Mouse (Mus musculus) forebrain, postnatal 0 days (tissue): ENCODE results near the gene Krr1. TPM values are rescaled to one million over a fixed set of nuclear protein-coding genes. Genes with fewer than 3 reads are reported as not detected.
"Not testable (repeated sequence)": the region's sequence is repeated elsewhere in the genome, so short reads cannot be mapped to it uniquely, and the experiment has no call there.

Source experiments
- ATAC-seq: fragments of 200-750 bp; cut with Nextera tagmentation; 2 replicates; pipeline ENCODE4 v1.8.0; 2017; ENCODE audit warnings: mild to moderate bottlenecking, moderate library complexity
- DNase-seq: peaks from one replicate; pipeline ENCODE4 v3.0.0-alpha.2; 2015
- H3K27ac ChIP-seq: fragments of 300-500 bp; sonication (generic); 2 replicates; pipeline ENCODE4 v1.5.1; 2014; ENCODE audit warnings: low read depth, mild to moderate bottlenecking, antibody characterized with exemption, low read length, moderate library complexity, mixed read lengths
- H3K27me3 ChIP-seq: fragments of 300-500 bp; sonication (generic); 2 replicates; pipeline ENCODE4 v1.6.1; 2014; ENCODE audit warnings: mild to moderate bottlenecking, low read length, mixed read lengths; ENCODE audit not compliant: insufficient read depth
- H3K36me3 ChIP-seq: fragments of 300-500 bp; sonication (generic); 2 replicates; pipeline ENCODE4 v1.6.1; 2014; ENCODE audit warnings: mild to moderate bottlenecking, moderate library complexity; ENCODE audit not compliant: insufficient read depth
- H3K4me1 ChIP-seq: fragments of 300-500 bp; sonication (generic); 2 replicates; pipeline ENCODE4 v1.6.1; 2014; ENCODE audit warnings: antibody characterized with exemption; ENCODE audit not compliant: insufficient read depth
- H3K4me2 ChIP-seq: fragments of 300-500 bp; sonication (generic); 2 replicates; pipeline ENCODE4 v1.6.1; 2014; ENCODE audit warnings: low read depth, mild to moderate bottlenecking, moderate library complexity
- H3K4me3 ChIP-seq: fragments of 300-500 bp; sonication (generic); 2 replicates; pipeline ENCODE4 v1.5.1; 2014; ENCODE audit warnings: low read depth, low read length, mixed read lengths
- H3K9ac ChIP-seq: fragments of 300-500 bp; sonication (generic); 2 replicates; pipeline ENCODE4 v1.6.1; 2014; ENCODE audit warnings: mild to moderate bottlenecking
- H3K9me3 ChIP-seq: fragments of 300-500 bp; sonication (generic); 2 replicates; pipeline ENCODE4 v1.6.1; 2016; ENCODE audit warnings: low read length
- CTCF ChIP-seq: sonication (generic); IDR thresholded peaks from 2 replicates; pipeline ENCODE4 v1.5.1; 2016; ENCODE audit warnings: antibody characterized with exemption, control low read depth, low read depth
- WGBS: fragments of 180-500 bp; shearing (Covaris S2); extraction: QIAGEN DNeasy Blood & Tissue Kit; methylation state at CpG from one replicate; pipeline ENCODE4 v1.1.7; 2014; 5-methylcytosine and 5-hydroxymethylcytosine counted together
- polyA plus RNA-seq: library from polyadenylated mRNA; unstranded; fragments of >200 nt; fragmentation: Nextera tagmentation; extraction: Ambion mirVana; gene quantifications from 2 replicates; pipeline ENCODE4 v1.2.1, GENCODE M21; 2015
- total RNA-seq: library from RNA; depleted of rRNA; stranded (reverse); fragments of >200 nt; gene quantifications from 2 replicates; pipeline ENCODE4 v1.2.3, GENCODE M21; 2014

The Krr1 gene
- total and polyA plus RNA-seq, 2 experiments from 2014 or later: 30.8 to 38.2 TPM

DNA sequence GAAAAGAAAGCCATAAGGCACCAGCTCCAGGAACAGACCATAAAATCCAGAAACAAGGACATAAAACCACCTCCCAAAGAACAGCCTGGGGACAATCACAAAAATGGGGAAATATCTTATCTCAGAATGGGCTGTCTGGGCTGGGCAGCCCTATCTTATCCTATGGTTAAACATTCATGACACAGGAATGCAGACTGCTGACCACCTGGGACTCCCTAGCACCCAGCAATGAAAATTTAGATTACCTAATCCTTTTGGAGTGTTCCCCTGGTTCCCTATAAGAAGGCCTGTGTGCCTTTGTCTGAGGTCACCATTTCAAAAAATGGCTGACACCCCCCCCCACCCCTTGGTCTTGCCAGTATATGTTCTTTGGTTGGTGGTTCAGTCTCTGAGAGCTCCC is 25.2 kb downstream of the Krr1 start:
- ATAC-seq: no peak
- Histone ChIP-seq H3K4me1 (no peaks in the 10 kb centered on the region), H3K4me3 (no peak overlapping the region), H3K36me3 (no peaks in the 10 kb centered on the region), H3K9me3 (no peaks in the 10 kb centered on the region), H3K4me2 (no peak overlapping the region), H3K27ac (no peak overlapping the region), H3K9ac (no peak overlapping the region), H3K27me3 (no peaks in the 10 kb centered on the region)
- TF ChIP-seq CTCF: no peak
- no peak for DNase-seq

- no peak for ATAC-seq
- no peaks in the 10 kb centered on the region for H3K9me3 ChIP-seq
- H3K27ac ChIP-seq: no peak overlapping the region
- TF ChIP-seq CTCF: no peak
- H3K4me3 ChIP-seq: no peak overlapping the region
- H3K36me3 ChIP-seq: no peaks in the 10 kb centered on the region
- DNase-seq: no peak
- H3K27me3 ChIP-seq: no peaks in the 10 kb centered on the region
- no peaks in the 10 kb centered on the region for H3K4me1 ChIP-seq
- H3K9ac ChIP-seq: no peak overlapping the region
- H3K4me2 ChIP-seq: no peak overlapping the region
- WGBS: 54% methylated on average over 3 of the region's 3 CpGs
Observed at GRCm38 (mm10) chr10:111999765-112000164, 27.3 kb downstream of the Krr1 start.

- Histone ChIP-seq H3K27ac (no peak overlapping the region), H3K9ac (no peak overlapping the region), H3K9me3 (no peaks in the 10 kb centered on the region), H3K27me3 (no peaks in the 10 kb centered on the region), H3K4me1 (no peaks in the 10 kb centered on the region), H3K4me2 (no peak overlapping the region), H3K36me3 (no peaks in the 10 kb centered on the region), H3K4me3 (no peak overlapping the region)
- 86% methylated on average over 5 of the region's 5 CpGs for WGBS
- no peak for TF ChIP-seq CTCF
- no peak for DNase-seq
- no peak for ATAC-seq
Observed at GRCm38 (mm10) chr10:112000568-112000967, 28.1 kb downstream of the Krr1 start.

DNA sequence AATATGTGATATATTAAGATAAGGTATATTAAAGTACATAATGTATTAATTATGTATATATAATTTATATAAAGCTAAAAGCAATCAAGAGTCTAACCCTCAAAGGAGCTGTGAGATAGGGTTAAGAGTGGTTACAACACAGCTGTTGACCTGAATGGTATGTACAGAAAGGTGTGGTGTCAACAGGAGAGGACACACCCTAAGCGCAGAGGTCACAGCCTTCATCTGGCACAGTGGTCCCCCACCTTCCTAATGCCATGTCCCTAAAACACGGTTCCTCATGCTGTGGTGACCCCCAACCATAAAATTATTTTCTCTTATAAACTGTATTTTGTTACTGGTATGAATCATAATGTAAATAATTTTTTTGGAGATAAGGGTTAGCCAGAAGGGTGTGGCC is 28.9 kb downstream of the Krr1 start:
- ATAC-seq (no peak), DNase-seq (no peak)
- no peak overlapping the region for H3K4me3 ChIP-seq
- H3K36me3 ChIP-seq: no peaks in the 10 kb centered on the region
- H3K4me2 ChIP-seq: no peak overlapping the region
- 95% methylated on average over 2 of the region's 2 CpGs for WGBS
- no peaks in the 10 kb centered on the region for H3K9me3 ChIP-seq
- no peaks in the 10 kb centered on the region for H3K4me1 ChIP-seq
- no peaks in the 10 kb centered on the region for H3K27me3 ChIP-seq
- no peak overlapping the region for H3K9ac ChIP-seq
- H3K27ac ChIP-seq: no peak overlapping the region
- TF ChIP-seq CTCF: no peak

DNA sequence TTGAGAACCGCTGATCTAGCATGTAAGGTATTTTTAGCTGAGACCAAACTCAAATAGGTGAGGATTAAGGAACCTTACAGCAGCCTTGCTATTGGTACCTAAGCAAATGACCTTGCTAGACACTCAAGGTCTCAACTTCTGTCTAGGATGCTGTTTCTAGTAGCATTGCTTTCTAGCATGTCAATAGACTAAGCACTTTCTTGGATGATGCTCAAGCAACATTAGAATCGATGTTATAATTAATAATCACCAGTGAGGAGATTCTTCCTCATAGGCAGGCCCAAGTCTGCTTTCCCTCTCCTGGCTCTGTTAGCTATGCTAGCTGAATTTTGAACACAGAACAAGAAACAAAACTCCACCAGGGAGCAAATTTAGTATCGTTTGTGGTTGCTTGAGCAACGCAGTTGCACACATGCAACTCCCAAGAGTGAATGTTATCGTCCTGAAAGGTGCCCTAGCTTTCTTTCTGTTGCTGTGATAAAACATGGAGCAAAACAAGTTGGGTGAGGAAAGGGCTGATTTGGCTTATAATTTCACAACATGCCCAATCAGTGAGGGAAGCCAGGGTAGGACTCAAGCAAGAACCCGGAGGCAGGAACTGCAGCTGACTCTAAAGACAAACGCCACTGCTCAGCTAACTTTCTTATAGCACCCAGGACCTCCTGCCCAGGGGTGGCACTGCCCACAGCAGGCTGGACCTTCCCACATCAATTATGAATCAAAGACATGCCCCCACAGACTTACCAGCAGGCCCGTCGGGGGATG is 29.5 kb downstream of the Krr1 start:
- no peak for TF ChIP-seq CTCF
- Histone ChIP-seq H3K4me3 (no peak overlapping the region), H3K9ac (no peak overlapping the region), H3K27me3 (no peaks in the 10 kb centered on the region), H3K36me3 (no peaks in the 10 kb centered on the region), H3K9me3 (no peaks in the 10 kb centered on the region), H3K27ac (no peak overlapping the region), H3K4me2 (no peak overlapping the region), H3K4me1 (no peaks in the 10 kb centered on the region)
- ATAC-seq (no peak), DNase-seq (no peak)
- 93% methylated on average over 9 of the region's 9 CpGs for WGBS

- H3K27me3 ChIP-seq: no peaks in the 10 kb centered on the region
- 77% methylated on average over 9 of the region's 9 CpGs for WGBS
- H3K36me3 ChIP-seq: no peaks in the 10 kb centered on the region
- H3K4me2 ChIP-seq: no peak within 1 kb of the TSS
- no peak for ATAC-seq
- H3K27ac ChIP-seq: no peak within 1 kb of the TSS
- H3K4me3 ChIP-seq: no peak within 1 kb of the TSS
- TF ChIP-seq CTCF: no peak
- DNase-seq: no peak
- H3K9me3 ChIP-seq: no peaks in the 10 kb centered on the region
- H3K9ac ChIP-seq: no peak within 1 kb of the TSS
- no peaks in the 10 kb centered on the region for H3K4me1 ChIP-seq
Observed at GRCm38 (mm10) chr10:112002544-112003215, 30.2 kb downstream of the Krr1 start, which contains the start of gene Glipr1. Gene Glipr1 (minus strand): TSS chr10:112002631.

GRCm38 (mm10) chr10:112009511-112009910 is 37.0 kb downstream of the Krr1 start:
- DNase-seq, H3K4me1 ChIP-seq, H3K36me3 ChIP-seq, ATAC-seq, H3K4me2 ChIP-seq, H3K9ac ChIP-seq, H3K27me3 ChIP-seq, H3K27ac ChIP-seq, H3K4me3 ChIP-seq, H3K9me3 ChIP-seq: not testable (repeated sequence)
- 68% methylated on average over 1 of the region's 1 CpGs for WGBS
